Mouse (Mus musculus) megakaryocyte, embryonic 14.5 days (primary cell): ENCODE data around the gene Phf1.

Experiments used
- FLI1 ChIP-seq: IDR thresholded peaks from 2 replicates; pipeline ENCODE4 v1.6.1; 2012; ENCODE audit warnings: low read length, inconsistent platforms, mixed read lengths
- GATA1 ChIP-seq: IDR thresholded peaks from 3 replicates; pipeline ENCODE4 v1.6.1; 2012; ENCODE audit warnings: mixed read lengths, low read length, inconsistent platforms, borderline replicate concordance

DNA sequence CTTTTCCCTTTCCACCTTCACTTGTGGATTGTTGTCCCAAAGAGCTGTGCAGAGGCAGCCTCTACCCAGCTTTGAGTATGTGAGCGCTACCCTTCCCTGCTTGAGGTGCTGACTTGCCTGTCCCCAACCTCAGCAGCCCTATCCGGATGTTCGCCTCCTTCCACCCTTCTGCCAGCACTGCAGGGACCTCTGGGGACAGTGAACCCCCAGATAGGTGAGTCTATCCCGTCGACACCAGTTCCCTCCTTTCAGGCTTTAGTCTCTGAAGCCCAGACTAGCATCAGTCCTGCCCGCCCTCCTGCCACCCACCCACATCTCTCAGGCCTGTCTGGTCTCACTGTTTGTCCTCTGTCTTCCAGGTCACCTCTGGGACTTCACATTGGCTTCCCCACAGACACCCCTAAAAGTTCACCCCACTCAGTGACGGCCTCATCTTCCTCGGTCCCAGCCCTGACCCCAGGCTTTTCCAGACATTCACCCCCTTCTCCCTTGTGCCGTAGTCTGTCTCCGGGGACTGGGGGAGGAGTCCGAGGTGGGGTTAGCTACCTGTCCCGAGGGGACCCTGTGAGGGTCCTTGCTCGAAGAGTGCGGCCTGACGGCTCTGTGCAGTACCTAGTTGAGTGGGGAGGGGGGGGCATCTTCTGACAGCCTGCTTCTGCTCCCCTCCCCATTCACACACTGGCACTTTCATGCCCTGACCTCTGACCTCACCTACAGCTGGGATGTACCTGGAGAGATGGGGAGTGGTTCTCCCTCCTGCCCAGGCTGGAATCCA, 4.3 kb downstream of the Phf1 start:
- TF ChIP-seq FLI1 (no peak), GATA1 (no peak)
